Mouse (Mus musculus) embryonic facial prominence, embryonic 10.5 days (tissue): ENCODE data around the gene Rnf220. TPM values are rescaled to one million over a fixed set of nuclear protein-coding genes. Genes with fewer than 3 reads are reported as not detected.

Source experiments
- DNase-seq: peaks from one replicate; pipeline ENCODE4 v3.0.0-alpha.2; 2017; ENCODE audit warnings: low spot score
- H3K27ac ChIP-seq: fragments of 300-500 bp; sonication (generic); replicated peaks from 2 replicates; pipeline ENCODE4 v1.5.1; 2016; ENCODE audit warnings: mild to moderate bottlenecking
- H3K27me3 ChIP-seq: fragments of 300-500 bp; sonication (generic); replicated peaks from 2 replicates; pipeline ENCODE4 v1.6.1; 2016; ENCODE audit warnings: low read depth, mild to moderate bottlenecking; ENCODE audit not compliant: poor library complexity, severe bottlenecking
- H3K36me3 ChIP-seq: fragments of 300-500 bp; sonication (generic); replicated peaks from 2 replicates; pipeline ENCODE4 v1.6.1; 2016; ENCODE audit warnings: mild to moderate bottlenecking, moderate library complexity
- H3K4me1 ChIP-seq: fragments of 300-500 bp; sonication (generic); 2 replicates; pipeline ENCODE4 v1.6.1; 2016
- H3K4me3 ChIP-seq: fragments of 300-500 bp; sonication (generic); 2 replicates; pipeline ENCODE4 v1.5.1; 2016; ENCODE audit warnings: mild to moderate bottlenecking, moderate library complexity
- H3K9me3 ChIP-seq: fragments of 300-500 bp; sonication (generic); 2 replicates; pipeline ENCODE4 v1.6.1; 2016; ENCODE audit warnings: mild to moderate bottlenecking
- WGBS: fragments of 180-500 bp; shearing (Covaris S2); methylation state at CpG from one replicate; pipeline ENCODE4 v1.1.7; 2016; 5-methylcytosine and 5-hydroxymethylcytosine counted together
- polyA plus RNA-seq: library from polyadenylated mRNA; unstranded; fragments of >200 nt; fragmentation: Nextera tagmentation; extraction: Ambion mirVana; gene quantifications from 2 replicates; pipeline ENCODE4 v1.2.1, GENCODE M21; 2016

Gene Rnf220
- polyA plus RNA-seq, 1 experiment from 2014 or later, result 94.8 TPM

GRCm38 (mm10) chr4:117410049-117410410 is 86.8 kb downstream of the Rnf220 start:
- H3K27ac ChIP-seq, result peak overlapping the region; percentile 79; the same call in 1 of the 2 replicates
- H3K4me3 ChIP-seq, result no peak overlapping the region
- DNase-seq, result no peak
- peaks cover 67% of the 10 kb centered on the region for H3K4me1 ChIP-seq
- H3K36me3 ChIP-seq, result no peaks in the 10 kb centered on the region
- 11% methylated on average over 3 of the region's 3 CpGs for WGBS
- H3K9me3 ChIP-seq, result no peaks in the 10 kb centered on the region
- peaks cover 98% of the 10 kb centered on the region for H3K27me3 ChIP-seq

- WGBS, result 29% methylated on average over 14 of the region's 14 CpGs
- Histone ChIP-seq H3K9me3 (no peaks in the 10 kb centered on the region), H3K27ac (peak overlapping the region; percentile 79), H3K4me1 (peaks cover 61% of the 10 kb centered on the region), H3K36me3 (no peaks in the 10 kb centered on the region), H3K27me3 (peaks cover 98% of the 10 kb centered on the region), H3K4me3 (0 out of 2 replicates have a peak overlapping the region, but pooled peaks have one; percentile 16)
- peak; percentile 72 for DNase-seq
Measured at GRCm38 (mm10) chr4:117409144-117410048, 87.5 kb downstream of the Rnf220 start.

DNA sequence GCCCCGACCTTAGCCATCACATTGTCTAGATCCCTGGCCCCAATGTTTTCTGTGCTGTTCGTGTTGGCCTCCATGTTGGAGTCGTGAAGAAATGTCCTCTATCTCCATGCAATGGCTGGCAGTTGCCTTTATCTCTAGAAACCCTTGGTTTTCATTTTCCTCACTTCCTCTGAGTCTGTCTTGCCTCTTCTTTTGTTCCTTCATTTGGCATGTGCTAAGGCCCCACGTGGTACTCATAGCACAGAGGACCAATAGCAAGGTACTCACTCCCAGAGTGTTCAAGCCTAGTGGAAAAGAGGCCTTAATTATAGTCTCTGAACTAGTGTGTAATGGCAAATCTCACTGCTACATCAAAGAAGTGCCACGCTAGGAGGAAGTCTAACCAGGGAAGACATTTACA is 88.9 kb downstream of the Rnf220 start:
- DNase-seq, result no peak
- H3K27ac ChIP-seq, result no peak overlapping the region
- no peaks in the 10 kb centered on the region for H3K9me3 ChIP-seq
- WGBS, result 77% methylated on average over 5 of the region's 5 CpGs
- no peak overlapping the region for H3K4me3 ChIP-seq
- peaks cover 96% of the 10 kb centered on the region for H3K27me3 ChIP-seq
- H3K4me1 ChIP-seq, result peaks cover 64% of the 10 kb centered on the region
- no peaks in the 10 kb centered on the region for H3K36me3 ChIP-seq

- peaks cover 54% of the 10 kb centered on the region for H3K4me1 ChIP-seq
- H3K36me3 ChIP-seq, result no peaks in the 10 kb centered on the region
- H3K27me3 ChIP-seq, result peaks cover 79% of the 10 kb centered on the region
- no peaks in the 10 kb centered on the region for H3K9me3 ChIP-seq
- 49% methylated on average over 9 of the region's 9 CpGs for WGBS
- peak; percentile 24 for DNase-seq
- H3K4me3 ChIP-seq, result no peak overlapping the region
- peak overlapping the region; percentile 44; the same call in 1 of the 2 replicates for H3K27ac ChIP-seq
Measured at GRCm38 (mm10) chr4:117405999-117406398, 90.9 kb downstream of the Rnf220 start.

GRCm38 (mm10) chr4:117405211-117405610 is 91.6 kb downstream of the Rnf220 start:
- Histone ChIP-seq H3K4me1 (peaks cover 46% of the 10 kb centered on the region), H3K27ac (no peak overlapping the region), H3K9me3 (no peaks in the 10 kb centered on the region), H3K36me3 (no peaks in the 10 kb centered on the region), H3K4me3 (no peak overlapping the region), H3K27me3 (peaks cover 72% of the 10 kb centered on the region)
- no peak for DNase-seq
- 72% methylated on average over 6 of the region's 6 CpGs for WGBS

DNA sequence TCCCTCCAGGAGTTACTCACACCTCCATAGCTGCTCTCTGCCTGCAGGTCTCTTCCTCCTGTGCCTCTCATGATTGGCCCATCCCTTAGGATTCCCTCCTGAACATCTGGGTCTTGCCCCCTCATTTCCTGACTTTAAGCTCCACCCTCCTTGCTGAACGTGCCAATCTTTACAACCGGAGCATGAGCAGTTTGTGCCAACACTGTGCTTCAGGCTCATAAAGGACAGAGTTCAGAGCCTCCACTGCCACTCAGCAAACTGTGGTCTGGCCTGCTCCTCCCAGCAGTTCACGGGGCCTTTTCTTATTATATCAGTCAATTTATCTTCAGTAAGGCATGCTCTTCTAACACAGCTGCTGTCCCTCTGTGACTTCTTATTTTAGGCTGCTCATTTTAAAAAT is 93.4 kb downstream of the Rnf220 start:
- 57% methylated on average over 3 of the region's 3 CpGs for WGBS
- Histone ChIP-seq H3K4me3 (no peak overlapping the region), H3K36me3 (no peaks in the 10 kb centered on the region), H3K9me3 (no peaks in the 10 kb centered on the region), H3K27me3 (peaks cover 63% of the 10 kb centered on the region), H3K27ac (no peak overlapping the region), H3K4me1 (peaks cover 33% of the 10 kb centered on the region)
- DNase-seq, result no peak

DNA sequence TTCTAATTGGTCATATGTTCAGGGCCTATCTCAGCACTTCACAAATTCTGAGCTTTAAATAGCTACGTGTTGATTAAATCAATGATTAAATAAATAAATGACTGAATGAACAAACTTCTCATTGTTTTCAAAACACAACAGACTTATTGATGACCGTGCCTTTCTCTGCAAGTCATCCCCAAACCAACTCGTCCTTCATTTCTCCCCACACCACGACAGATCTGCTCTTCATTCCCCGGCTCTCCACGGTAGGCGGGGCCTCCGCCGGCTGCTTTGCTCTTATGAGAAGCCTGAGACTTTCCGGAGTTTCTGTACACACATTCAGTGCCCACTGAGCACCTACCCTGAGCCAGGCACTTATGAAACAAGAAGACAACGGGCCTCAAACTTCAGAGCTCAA is 99.7 kb downstream of the Rnf220 start:
- no peak overlapping the region for H3K27ac ChIP-seq
- no peaks in the 10 kb centered on the region for H3K36me3 ChIP-seq
- no peaks in the 10 kb centered on the region for H3K9me3 ChIP-seq
- peaks cover 42% of the 10 kb centered on the region for H3K27me3 ChIP-seq
- no peak overlapping the region for H3K4me3 ChIP-seq
- no peak for DNase-seq
- 65% methylated on average over 11 of the region's 11 CpGs for WGBS
- peaks cover 35% of the 10 kb centered on the region for H3K4me1 ChIP-seq

GRCm38 (mm10) chr4:117393027-117393426 is 103.8 kb downstream of the Rnf220 start:
- DNase-seq, result no peak
- WGBS, result 63% methylated on average over 7 of the region's 7 CpGs
- Histone ChIP-seq H3K27ac (peak overlapping the region; percentile 57), H3K4me3 (no peak overlapping the region), H3K27me3 (peaks cover 60% of the 10 kb centered on the region), H3K9me3 (no peaks in the 10 kb centered on the region), H3K4me1 (peaks cover 49% of the 10 kb centered on the region), H3K36me3 (no peaks in the 10 kb centered on the region)

DNA sequence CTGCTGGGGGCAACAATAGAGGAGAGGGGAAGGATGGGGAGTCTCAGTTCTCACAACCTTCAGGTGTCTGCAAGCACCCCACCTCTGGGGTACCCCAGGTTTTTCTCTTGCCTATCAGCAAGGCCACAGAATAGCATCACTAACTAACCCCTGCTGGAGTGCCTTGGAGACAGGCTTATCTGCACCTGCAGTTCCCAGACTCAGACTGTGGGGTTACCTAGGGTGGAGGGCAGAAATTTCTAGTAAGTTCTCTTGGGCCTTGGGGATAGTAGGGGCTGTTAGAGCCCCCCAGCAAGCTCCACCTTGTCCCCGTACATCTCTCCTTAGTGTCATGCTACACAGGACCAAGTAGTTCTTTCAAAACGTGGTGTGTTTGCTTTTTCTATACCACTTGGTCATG is 104.5 kb downstream of the Rnf220 start:
- peaks cover 59% of the 10 kb centered on the region for H3K27me3 ChIP-seq

GRCm38 (mm10) chr4:117391966-117392365 is 104.9 kb downstream of the Rnf220 start:
- H3K27me3 ChIP-seq, result peaks cover 59% of the 10 kb centered on the region
- WGBS, result 3% methylated on average over 9 of the region's 9 CpGs
- peaks cover 39% of the 10 kb centered on the region for H3K4me1 ChIP-seq
- peak overlapping the region; percentile 41 for H3K4me3 ChIP-seq
- H3K27ac ChIP-seq, result peak overlapping the region; percentile 41; the same call in 1 of the 2 replicates
- no peaks in the 10 kb centered on the region for H3K36me3 ChIP-seq
- no peaks in the 10 kb centered on the region for H3K9me3 ChIP-seq
- peak; percentile 72 for DNase-seq

More for the DNA sequence above, 104.5 kb downstream of the Rnf220 start:
- Histone ChIP-seq H3K36me3 (no peaks in the 10 kb centered on the region), H3K9me3 (no peaks in the 10 kb centered on the region), H3K27ac (peak overlapping the region; percentile 41), H3K4me3 (peak overlapping the region; percentile 41), H3K4me1 (peaks cover 43% of the 10 kb centered on the region)
- 39% methylated on average over 2 of the region's 2 CpGs for WGBS
- DNase-seq, result no peak

GRCm38 (mm10) chr4:117390850-117391795 is 105.7 kb downstream of the Rnf220 start:
- H3K9me3 ChIP-seq, result no peaks in the 10 kb centered on the region
- peak overlapping the region; percentile 44 for H3K27ac ChIP-seq
- H3K36me3 ChIP-seq, result no peaks in the 10 kb centered on the region
- peaks cover 53% of the 10 kb centered on the region for H3K27me3 ChIP-seq
- WGBS, result 27% methylated on average over 22 of the region's 22 CpGs
- peak overlapping the region; percentile 41; the same call in 1 of the 2 replicates for H3K4me3 ChIP-seq
- H3K4me1 ChIP-seq, result peaks cover 39% of the 10 kb centered on the region
- no peak for DNase-seq

GRCm38 (mm10) chr4:117389264-117390054 is 107.4 kb downstream of the Rnf220 start:
- DNase-seq, result no peak
- H3K4me3 ChIP-seq, result no peak overlapping the region
- no peak overlapping the region for H3K27ac ChIP-seq

More at GRCm38 (mm10) chr4:117389264-117390054, 107.4 kb downstream of the Rnf220 start:
- Histone ChIP-seq H3K36me3 (no peaks in the 10 kb centered on the region), H3K27me3 (peaks cover 58% of the 10 kb centered on the region), H3K4me1 (peaks cover 39% of the 10 kb centered on the region), H3K9me3 (no peaks in the 10 kb centered on the region)
- WGBS, result 84% methylated on average over 14 of the region's 14 CpGs
